Mouse (Mus musculus) liver, embryonic 14.5 days (tissue): Measurements from ENCODE around the gene Prss54. TPM values are rescaled to one million over a fixed set of nuclear protein-coding genes. Genes with fewer than 3 reads are reported as not detected.

Source experiments
- ATAC-seq: fragments of 200-750 bp; cut with Nextera tagmentation; 2 replicates; pipeline ENCODE4 v1.8.0; 2017; ENCODE audit warnings: moderate number of reproducible peaks, mild to moderate bottlenecking, moderate library complexity; ENCODE audit not compliant: insufficient read depth
- DNase-seq, 3 experiments: peaks; one replicate each; pipeline ENCODE4 v3.0.0-alpha.2; 2012 to 2013; ENCODE audit warnings: low read depth in 3 of 3, low spot score in 3 of 3
- H3K27ac ChIP-seq: fragments of 300-500 bp; sonication (generic); 2 replicates; pipeline ENCODE4 v1.5.1; 2014; ENCODE audit warnings: moderate library complexity, mild to moderate bottlenecking, control low read depth, inconsistent platforms
- H3K27me3 ChIP-seq: fragments of 300-500 bp; sonication (generic); 2 replicates; pipeline ENCODE4 v1.6.1; 2014; ENCODE audit warnings: mild to moderate bottlenecking, low read length, moderate library complexity; ENCODE audit not compliant: control insufficient read depth, insufficient read depth
- H3K36me3 ChIP-seq: fragments of 300-500 bp; sonication (generic); replicated peaks from 2 replicates; pipeline ENCODE4 v1.6.1; 2014; ENCODE audit warnings: low read depth; ENCODE audit not compliant: control insufficient read depth, insufficient read depth
- H3K4me1 ChIP-seq, 2 experiments: fragments of 200-500 bp in 1 of 2; fragments of 300-500 bp in 1 of 2; sonication (generic) in 1 of 2; replicated peaks; 2 replicates each; pipeline ENCODE4 v1.6.1; 2012 to 2014; ENCODE audit warnings: antibody characterized with exemption in 1 of 2, inconsistent platforms in 1 of 2, low read length in 1 of 2; ENCODE audit not compliant: control insufficient read depth in 2 of 2, insufficient read depth in 2 of 2
- H3K4me2 ChIP-seq: fragments of 300-500 bp; sonication (generic); 2 replicates; pipeline ENCODE4 v1.6.1; 2014; ENCODE audit warnings: low read depth, mild to moderate bottlenecking, control low read depth, moderate library complexity
- H3K4me3 ChIP-seq, 2 experiments: fragments of 200-500 bp in 1 of 2; fragments of 300-500 bp in 1 of 2; sonication (generic) in 1 of 2; 2 replicates each; pipeline ENCODE4 v1.5.1; 2012 to 2014; ENCODE audit warnings: low read depth in 2 of 2, low read length in 2 of 2, mild to moderate bottlenecking in 2 of 2, control low read depth in 1 of 2, inconsistent platforms in 1 of 2, moderate library complexity in 1 of 2; ENCODE audit not compliant: insufficient read depth in 1 of 2
- H3K9ac ChIP-seq: fragments of 300-500 bp; sonication (generic); replicated peaks from 2 replicates; pipeline ENCODE4 v1.6.1; 2014; ENCODE audit warnings: mild to moderate bottlenecking, control low read depth, moderate library complexity
- H3K9me3 ChIP-seq: fragments of 300-500 bp; sonication (generic); 2 replicates; pipeline ENCODE4 v1.6.1; 2016; ENCODE audit warnings: low read length, mixed read lengths; ENCODE audit not compliant: control insufficient read depth
- CTCF ChIP-seq: IDR thresholded peaks from 2 replicates; pipeline ENCODE4 v1.5.1; 2016; ENCODE audit warnings: antibody characterized with exemption, low read depth, control low read depth
- EP300 ChIP-seq: IDR thresholded peaks from 2 replicates; pipeline ENCODE4 v1.6.1; 2016; ENCODE audit warnings: antibody characterized with exemption, low read depth
- WGBS: fragments of 180-500 bp; shearing (Covaris S2); extraction: QIAGEN DNeasy Blood & Tissue Kit; methylation state at CpG from one replicate; pipeline ENCODE4 v1.1.7; 2014; ENCODE audit not compliant: insufficient replicate concordance; 5-methylcytosine and 5-hydroxymethylcytosine counted together
- polyA plus RNA-seq, 2 experiments: library from polyadenylated mRNA; depleted of rRNA in 1 of 2; stranded (reverse) in 1 of 2; unstranded in 1 of 2; fragments of >200 nt; fragmentation: Nextera tagmentation in 1 of 2; extraction: Ambion mirVana in 1 of 2; gene quantifications; 2 replicates each; pipeline versions ENCODE4 v1.2.1 to v1.2.3; 2012 to 2014

The Prss54 gene
- polyA plus RNA-seq, 2 experiments = not detected

DNA sequence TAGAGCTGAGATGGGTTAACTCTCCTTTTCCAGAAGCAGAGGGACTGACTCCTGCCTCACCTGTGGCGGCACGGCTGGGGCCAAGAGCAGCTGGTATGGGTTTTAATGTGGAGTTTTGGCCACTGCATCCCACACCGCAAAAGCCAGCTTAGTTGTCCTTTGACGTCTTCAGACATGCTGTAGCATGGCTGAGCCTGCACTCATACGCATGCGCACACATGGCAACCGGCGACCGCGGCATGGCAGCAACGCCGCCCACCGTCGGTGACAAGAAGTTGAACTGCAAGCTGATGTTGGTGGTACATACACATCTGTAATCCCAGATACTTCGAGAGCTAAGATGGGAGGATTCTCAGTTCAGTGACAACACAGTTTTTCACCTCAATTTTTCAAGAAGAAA is 25.2 kb upstream of the Prss54 start:
- DNase-seq = no peak
- WGBS = 63% methylated on average over 15 of the region's 15 CpGs
- 0 out of 2 replicates have a peak, but pooled peaks have one; percentile 23 for TF ChIP-seq CTCF
- TF ChIP-seq EP300 = no peak
- Histone ChIP-seq H3K27me3 (no peaks in the 10 kb centered on the region), H3K27ac (no peak overlapping the region), H3K36me3 (no peaks in the 10 kb centered on the region), H3K9ac (no peak overlapping the region), H3K4me3 (no peak overlapping the region), H3K4me2 (no peak overlapping the region), H3K4me1 (peaks cover 0 to 4% of the 10 kb centered on the region in 2 experiments; a peak in 3 of 4 replicates), H3K9me3 (no peaks in the 10 kb centered on the region)
- no peak for ATAC-seq

DNA sequence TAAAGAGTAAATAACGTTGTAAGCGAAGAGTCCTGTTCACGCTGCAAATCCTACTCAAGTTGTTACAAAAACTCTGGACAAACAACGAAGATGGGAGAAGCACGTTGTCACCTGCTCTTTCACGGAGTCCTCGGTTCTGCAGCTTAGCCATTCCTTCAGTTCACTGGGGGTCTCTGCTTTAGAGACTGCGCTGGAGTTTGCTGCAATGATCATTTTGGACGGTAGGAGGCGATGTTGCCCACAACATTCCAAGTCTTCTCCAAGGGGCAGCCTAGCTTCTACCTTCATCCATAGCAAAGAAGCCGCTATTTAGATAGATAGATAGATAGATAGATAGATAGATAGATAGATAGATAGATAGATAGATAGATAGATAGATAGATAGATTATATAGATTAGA is 23.7 kb upstream of the Prss54 start:
- Histone ChIP-seq H3K4me2 (no peak overlapping the region), H3K9me3 (no peaks in the 10 kb centered on the region), H3K27ac (no peak overlapping the region), H3K9ac (no peak overlapping the region), H3K36me3 (no peaks in the 10 kb centered on the region), H3K27me3 (no peaks in the 10 kb centered on the region), H3K4me1 (peaks cover 0 to 4% of the 10 kb centered on the region in 2 experiments; a peak in 3 of 4 replicates), H3K4me3 (no peak overlapping the region)
- ATAC-seq (no peak), DNase-seq (peak in 1 of 3 experiments; percentile 27)
- 13% methylated on average over 11 of the region's 11 CpGs for WGBS
- peak; percentile 80 for TF ChIP-seq CTCF
- no peak for TF ChIP-seq EP300

DNA sequence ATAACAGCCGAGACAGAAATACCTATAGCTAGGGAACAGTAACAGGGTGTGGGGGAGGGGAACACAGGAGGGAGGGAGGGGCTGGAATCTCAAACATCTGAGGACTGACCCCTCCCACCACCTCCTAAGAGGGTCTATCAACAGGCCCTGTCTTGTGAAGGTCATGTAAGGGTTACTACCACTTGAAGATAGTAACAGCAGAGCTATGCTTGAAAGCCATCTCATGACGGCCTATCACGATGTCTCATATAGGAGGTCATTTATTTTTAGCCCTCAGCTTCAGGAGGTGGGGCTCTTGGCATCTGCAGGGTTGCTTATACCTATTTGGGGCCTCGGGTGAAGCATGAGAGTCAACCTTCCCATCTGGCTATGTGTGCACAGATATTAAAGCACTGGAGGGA is 20.7 kb upstream of the Prss54 start:
- Histone ChIP-seq H3K4me3 (no peak overlapping the region), H3K9ac (no peak overlapping the region), H3K4me1 (peaks cover 19 to 26% of the 10 kb centered on the region in 2 experiments), H3K4me2 (no peak overlapping the region), H3K9me3 (peaks cover 2% of the 10 kb centered on the region), H3K27ac (no peak overlapping the region), H3K27me3 (no peaks in the 10 kb centered on the region), H3K36me3 (no peaks in the 10 kb centered on the region)
- ATAC-seq (no peak), DNase-seq (no peak)
- WGBS = 36% methylated on average over 4 of the region's 4 CpGs
- TF ChIP-seq EP300 (no peak), CTCF (no peak)

DNA sequence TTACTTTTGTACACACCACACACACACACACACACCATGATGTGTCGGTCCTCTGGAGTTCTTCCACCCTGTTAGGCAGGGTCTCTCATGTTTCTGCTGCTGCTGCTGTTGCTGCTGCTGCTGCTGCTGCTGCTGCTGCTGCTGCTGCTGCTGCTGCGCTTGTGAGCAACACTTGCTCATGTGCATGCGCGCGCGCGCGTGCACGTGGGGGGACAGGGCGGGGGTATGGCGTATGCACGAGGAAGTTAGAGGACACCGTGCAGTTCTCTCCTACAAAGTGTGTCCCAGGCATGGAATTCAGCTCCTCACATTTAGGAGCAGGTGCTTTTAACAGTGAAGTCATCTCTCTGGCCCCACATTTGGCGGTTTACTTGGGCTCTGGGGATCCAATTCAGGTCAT is 19.0 kb upstream of the Prss54 start:
- no peak for TF ChIP-seq CTCF
- no peak for TF ChIP-seq EP300
- H3K4me3 ChIP-seq = no peak overlapping the region
- H3K9ac ChIP-seq = no peak overlapping the region
- WGBS = 77% methylated on average over 14 of the region's 14 CpGs
- H3K4me1 ChIP-seq = peaks cover 21 to 35% of the 10 kb centered on the region in 2 experiments
- H3K27ac ChIP-seq = no peak overlapping the region
- ATAC-seq (no peak), DNase-seq (no peak)
- peaks cover 2% of the 10 kb centered on the region for H3K9me3 ChIP-seq
- no peak overlapping the region for H3K4me2 ChIP-seq
- no peaks in the 10 kb centered on the region for H3K36me3 ChIP-seq
- no peaks in the 10 kb centered on the region for H3K27me3 ChIP-seq

GRCm38 (mm10) chr8:95593439-95594393 is 17.6 kb upstream of the Prss54 start:
- Histone ChIP-seq H3K4me1 (peaks cover 21 to 35% of the 10 kb centered on the region in 2 experiments), H3K4me2 (no peak overlapping the region), H3K36me3 (no peaks in the 10 kb centered on the region), H3K4me3 (no peak overlapping the region), H3K27ac (peak overlapping the region; percentile 15; the same call in 1 of the 2 replicates), H3K27me3 (no peaks in the 10 kb centered on the region), H3K9me3 (peaks cover 2% of the 10 kb centered on the region), H3K9ac (no peak overlapping the region)
- DNase-seq (peak in 1 of 3 experiments; percentile 20), ATAC-seq (no peak)
- TF ChIP-seq CTCF (no peak), EP300 (no peak)
- WGBS = 85% methylated on average over 7 of the region's 7 CpGs
